Mouse (Mus musculus) liver, adult (tissue): ENCODE measurements around the gene Rcbtb2.

Source experiments
- GATA4 ChIP-seq: IDR thresholded peaks from 2 replicates; pipeline ENCODE4 v1.6.1; 2014; ENCODE audit warnings: mild to moderate bottlenecking, low read length; ENCODE audit not compliant: insufficient replicate concordance

Rcbtb2 gene

GRCm38 (mm10) chr14:73131856-73132410, 9.1 kb downstream of the Rcbtb2 start:
- no peak for TF ChIP-seq GATA4

- no peak for TF ChIP-seq GATA4
These were observed 9.9 kb downstream of the Rcbtb2 start for GRCm38 (mm10) chr14:73132731-73133130.

- no peak for TF ChIP-seq GATA4
These were observed 14.4 kb downstream of the Rcbtb2 start for GRCm38 (mm10) chr14:73137234-73137633.

GRCm38 (mm10) chr14:73138483-73138882, 15.6 kb downstream of the Rcbtb2 start:
- no peak for TF ChIP-seq GATA4

- no peak for TF ChIP-seq GATA4
These were observed 17.0 kb downstream of the Rcbtb2 start for GRCm38 (mm10) chr14:73139866-73140265.

GRCm38 (mm10) chr14:73141800-73142199, 19.0 kb downstream of the Rcbtb2 start:
- no peak for TF ChIP-seq GATA4

- no peak for TF ChIP-seq GATA4
These were observed 19.6 kb downstream of the Rcbtb2 start for GRCm38 (mm10) chr14:73142421-73142895.

- TF ChIP-seq GATA4: 0 out of 2 replicates have a peak, but pooled peaks have one; percentile 2
These were observed 20.3 kb downstream of the Rcbtb2 start for GRCm38 (mm10) chr14:73142896-73143709.

- TF ChIP-seq GATA4: no peak
These were observed 21.0 kb downstream of the Rcbtb2 start for GRCm38 (mm10) chr14:73143710-73144420.

GRCm38 (mm10) chr14:73145531-73145930, 22.7 kb downstream of the Rcbtb2 start:
- TF ChIP-seq GATA4: no peak

GRCm38 (mm10) chr14:73146721-73147120, 23.9 kb downstream of the Rcbtb2 start:
- no peak for TF ChIP-seq GATA4

- peak; percentile 52; the same call in 1 of the 2 replicates for TF ChIP-seq GATA4
These were observed 25.3 kb downstream of the Rcbtb2 start for GRCm38 (mm10) chr14:73148125-73148524.

- TF ChIP-seq GATA4: no peak
These were observed 38.5 kb downstream of the Rcbtb2 start for GRCm38 (mm10) chr14:73161303-73161702.

- 0 out of 2 replicates have a peak, but pooled peaks have one; percentile 24 for TF ChIP-seq GATA4
These were observed 39.5 kb downstream of the Rcbtb2 start for GRCm38 (mm10) chr14:73162192-73162800.

GRCm38 (mm10) chr14:73163363-73163998, 40.6 kb downstream of the Rcbtb2 start:
- TF ChIP-seq GATA4: no peak
